Mouse (Mus musculus) ES-Bruce4 (cell line): ENCODE measurements around the gene Padi3.

Experiments
- CTCF ChIP-seq: IDR thresholded peaks from one replicate; pipeline ENCODE4 v1.8.1; 2011; ENCODE audit warnings: low read depth, low read length
- EP300 ChIP-seq: IDR thresholded peaks from 2 replicates; pipeline ENCODE4 v1.6.1; 2011; ENCODE audit warnings: low read depth, low read length; ENCODE audit not compliant: insufficient read depth

DNA sequence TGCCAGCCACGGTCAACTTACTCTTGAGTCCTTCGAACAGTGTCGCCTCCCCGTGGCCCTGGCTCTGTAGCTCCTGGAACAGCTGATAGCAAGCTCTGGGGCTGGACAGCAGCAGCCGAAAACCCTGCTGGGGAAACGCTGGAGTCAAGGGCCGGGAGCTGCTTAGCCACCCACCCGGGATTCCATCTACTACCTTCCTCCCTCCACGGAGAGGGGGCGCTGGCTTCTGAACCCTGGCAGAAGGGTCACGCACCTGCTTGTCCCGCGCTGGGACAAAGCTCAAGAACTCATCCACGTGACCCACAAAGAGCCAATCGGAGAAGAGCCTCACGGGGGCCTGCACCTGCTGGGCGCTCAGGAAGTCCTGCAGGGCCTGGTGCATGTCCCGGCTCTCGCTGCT lies 60.1 kb downstream of the Padi3 start:
- TF ChIP-seq CTCF (no peak), EP300 (no peak)
